Mouse (Mus musculus) embryonic fibroblast, embryonic 13.5 days (primary cell): ENCODE results near the gene Luzp1.

Experiments used
- CTCF ChIP-seq: IDR thresholded peaks from 2 replicates; pipeline ENCODE4 v1.5.1; 2011; ENCODE audit warnings: mild to moderate bottlenecking, control low read depth, low read length, moderate library complexity, borderline replicate concordance; ENCODE audit not compliant: insufficient read depth
- POLR2A ChIP-seq: IDR thresholded peaks from 2 replicates; pipeline ENCODE4 v1.6.1; 2011; ENCODE audit warnings: low read depth, mild to moderate bottlenecking, control low read depth, low read length, moderate library complexity

DNA sequence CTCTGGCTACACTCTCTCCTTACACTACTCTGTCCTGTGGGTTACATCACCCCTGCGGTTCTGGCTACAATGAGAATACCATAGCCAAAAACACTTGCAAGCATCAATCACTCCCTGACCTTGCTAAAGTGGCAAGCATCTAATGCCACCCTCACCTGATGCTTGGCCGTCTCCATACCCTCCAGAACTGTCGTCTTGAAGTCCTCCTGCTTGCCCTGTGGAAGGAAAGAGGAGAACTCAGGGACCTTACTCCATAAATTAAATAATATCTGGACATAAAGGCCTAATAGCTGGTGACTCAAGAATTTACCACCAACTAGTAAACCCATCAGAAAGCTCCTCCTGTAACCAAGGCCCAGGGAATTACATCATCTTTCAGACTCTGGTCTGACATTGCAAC is 112.3 kb downstream of the Luzp1 start:
- TF ChIP-seq CTCF (no peak), POLR2A (no peak)
